Comparison of ENCODE assay signal across 26 mouse cellular contexts in genomic region chr3:146013490-146013889, GRCm38 (mm10).
"Had no signal": no experiment of that assay in that cellular context is flagged by ENCODE, and none has a peak within 500 bp of the region (broad histone marks: within the 10 kb centered on the region; RNA-seq: fewer than 3 reads in every experiment).

No protein-coding gene starts in this region.

- H3K27ac ChIP-seq: gastrocnemius, adult 2 months; heart, embryonic 13.5 days; heart, embryonic 15.5 days; hindbrain, embryonic 10.5 days; hindbrain, embryonic 12.5 days; hindbrain, embryonic 14.5 days; intestine, embryonic 15.5 days; layer of hippocampus, adult 2 months; left cerebral cortex, adult 2 months; limb, embryonic 10.5 days; limb, embryonic 12.5 days had no signal

- H3K9me3 ChIP-seq: heart, embryonic 13.5 days; heart, embryonic 15.5 days; hindbrain, embryonic 10.5 days; hindbrain, embryonic 12.5 days; intestine, embryonic 15.5 days; limb, embryonic 10.5 days; limb, embryonic 12.5 days had no signal

- ATAC-seq: forebrain, embryonic 16.5 days; hindbrain, embryonic 16.5 days; inflammation-experienced regulatory T-cells, adult 6 months; intestine, embryonic 15.5 days; intestine, postnatal 0 days had no signal

- DNase-seq: gastrocnemius, adult 2 months; gastrocnemius, postnatal 10 days; gastrocnemius, postnatal 25 days; heart, postnatal 14 days; heart, postnatal 4 days; kidney, adult 18-20 months; kidney, adult 8-10 months; kidney, postnatal 10 days; kidney, postnatal 25 days; kidney, postnatal 4 days; liver had no signal

- H3K4me3 ChIP-seq: gastrocnemius, adult 2 months; heart, embryonic 13.5 days; heart, embryonic 15.5 days; hindbrain, embryonic 10.5 days; hindbrain, embryonic 12.5 days; intestine, embryonic 15.5 days; layer of hippocampus, adult 2 months; left cerebral cortex, adult 2 months; limb, embryonic 10.5 days; limb, embryonic 12.5 days had no signal

- H3K4me2 ChIP-seq: heart, embryonic 11.5 days; heart, embryonic 13.5 days; heart, embryonic 15.5 days; hindbrain, embryonic 12.5 days; hindbrain, embryonic 14.5 days; intestine, embryonic 15.5 days; limb, embryonic 12.5 days had no signal

- H3K27me3 ChIP-seq: heart, embryonic 13.5 days; heart, embryonic 15.5 days; hindbrain, embryonic 12.5 days; intestine, embryonic 15.5 days; limb, embryonic 12.5 days had no signal

- H3K9ac ChIP-seq: heart, embryonic 13.5 days; heart, embryonic 15.5 days; hindbrain, embryonic 12.5 days; hindbrain, embryonic 14.5 days; intestine, embryonic 15.5 days; limb, embryonic 12.5 days had no signal
